Mouse (Mus musculus) frontal cortex, adult 2 months (tissue): ENCODE measurements at regions not wholly inside any gene's neighbourhood (a gene's known extent, or its start where the extent isn't known, plus 50 kb on each side); places are given as distances from the start of the nearest gene placed in this dataset.
A peak's percentile ranks its signal among the peaks of the same experiment; 100 is the strongest.

ENCODE experiments used
- DNase-seq, 2 experiments: peaks; one replicate each; pipeline ENCODE4 v3.0.0; 2022; ENCODE audit warnings: low spot score in 1 of 2; ENCODE audit errors: extremely low spot score in 1 of 2

- peak in 1 of 2 experiments; percentile 8 for DNase-seq
Observed at GRCm38 (mm10) chr13:70418156-70418555, 219.3 kb downstream of the Ice1 start.

- DNase-seq: no peak
Observed at GRCm38 (mm10) chr13:70439419-70439818, 198.0 kb downstream of the Ice1 start.

- DNase-seq: no peak
Observed at GRCm38 (mm10) chr13:70446940-70447339, 190.5 kb downstream of the Ice1 start.

- DNase-seq: no peak
Observed at GRCm38 (mm10) chr13:70454592-70455390, 182.6 kb downstream of the Ice1 start.

GRCm38 (mm10) chr13:70458406-70458805, 179.0 kb downstream of the Ice1 start:
- DNase-seq: no peak

- DNase-seq: no peak
Observed at GRCm38 (mm10) chr13:70464996-70465395, 172.4 kb downstream of the Ice1 start.

- no peak for DNase-seq
Observed at GRCm38 (mm10) chr13:70474746-70475145, 162.7 kb downstream of the Ice1 start.

GRCm38 (mm10) chr13:70475366-70475765, 162.1 kb downstream of the Ice1 start:
- DNase-seq: peak in 1 of 2 experiments; percentile 50

GRCm38 (mm10) chr13:70499302-70499701, 138.1 kb downstream of the Ice1 start:
- DNase-seq: peak in 1 of 2 experiments; percentile 24
